Mouse (Mus musculus): ENCODE results near the gene Plcz1. TPM values are rescaled to one million over a fixed set of nuclear protein-coding genes. Genes with fewer than 3 reads are reported as not detected.

Plcz1 gene
- 0.30 and 0.33 TPM in 2 replicates for polyA plus RNA-seq (2012; rRNA removed)

GRCm38 (mm10) chr6:140041357-140041756 lies at the start of gene Plcz1:
Plcz1 (minus strand) TSS chr6:140041457.
- DNase-seq (ENCODE audit: low read depth) = no peak

- no peak for DNase-seq (ENCODE audit: low read depth)
Measured at GRCm38 (mm10) chr6:140089855-140090254, 48.6 kb upstream of the Plcz1 start.

GRCm38 (mm10) chr6:140081739-140082138 lies 40.5 kb upstream of the Plcz1 start:
- DNase-seq (ENCODE audit: low read depth) = no peak

GRCm38 (mm10) chr6:140080933-140081332 lies 39.7 kb upstream of the Plcz1 start:
- no peak for DNase-seq (ENCODE audit: low read depth)

- no peak for DNase-seq (ENCODE audit: low read depth)
Measured at GRCm38 (mm10) chr6:140069177-140069576, 27.9 kb upstream of the Plcz1 start.

GRCm38 (mm10) chr6:140054271-140054928 lies 13.1 kb upstream of the Plcz1 start:
- DNase-seq (ENCODE audit: low read depth) = no peak

- DNase-seq (ENCODE audit: low read depth) = no peak
Measured at GRCm38 (mm10) chr6:140051476-140051875, 10.2 kb upstream of the Plcz1 start.

GRCm38 (mm10) chr6:140040952-140041351 lies 305 bp downstream of the Plcz1 start, which contains the start of gene Capza3:
Capza3 (plus strand) TSS chr6:140041252.
- DNase-seq (ENCODE audit: low read depth) = no peak

- no peak for DNase-seq (ENCODE audit: low read depth)
Measured at GRCm38 (mm10) chr6:140024404-140024803, 16.9 kb downstream of the Plcz1 start.

GRCm38 (mm10) chr6:140005181-140005580 lies 36.1 kb downstream of the Plcz1 start:
- no peak for DNase-seq (ENCODE audit: low read depth)

GRCm38 (mm10) chr6:139989597-139989996 lies 51.7 kb downstream of the Plcz1 start:
- DNase-seq (ENCODE audit: low read depth) = no peak

GRCm38 (mm10) chr6:139989075-139989474 lies 52.2 kb downstream of the Plcz1 start:
- no peak for DNase-seq (ENCODE audit: low read depth)

GRCm38 (mm10) chr6:139986564-139986963 lies 54.7 kb downstream of the Plcz1 start:
- DNase-seq (ENCODE audit: low read depth) = no peak

- DNase-seq (ENCODE audit: low read depth) = no peak
Measured at GRCm38 (mm10) chr6:139984069-139984468, 57.2 kb downstream of the Plcz1 start.

GRCm38 (mm10) chr6:139981061-139981460 lies 60.2 kb downstream of the Plcz1 start:
- no peak for DNase-seq (ENCODE audit: low read depth)

GRCm38 (mm10) chr6:139978114-139978513 lies 63.1 kb downstream of the Plcz1 start:
- DNase-seq (ENCODE audit: low read depth) = no peak

- DNase-seq (ENCODE audit: low read depth) = no peak
Measured at GRCm38 (mm10) chr6:139974668-139975067, 66.6 kb downstream of the Plcz1 start.

GRCm38 (mm10) chr6:139971608-139972298 lies 69.5 kb downstream of the Plcz1 start:
- no peak for DNase-seq (ENCODE audit: low read depth)

- no peak for DNase-seq (ENCODE audit: low read depth)
Measured at GRCm38 (mm10) chr6:139966684-139967083, 74.6 kb downstream of the Plcz1 start.

GRCm38 (mm10) chr6:139964895-139965294 lies 76.4 kb downstream of the Plcz1 start:
- no peak for DNase-seq (ENCODE audit: low read depth)

GRCm38 (mm10) chr6:139963775-139964174 lies 77.5 kb downstream of the Plcz1 start:
- no peak for DNase-seq (ENCODE audit: low read depth)

- DNase-seq (ENCODE audit: low read depth) = no peak
Measured at GRCm38 (mm10) chr6:139957531-139958241, 83.6 kb downstream of the Plcz1 start.

GRCm38 (mm10) chr6:139953596-139953995 lies 87.7 kb downstream of the Plcz1 start:
- no peak for DNase-seq (ENCODE audit: low read depth)

All from gonadal fat pad, adult 2 months (tissue).